Mouse (Mus musculus): Measurements from ENCODE around the gene Akap13.

GRCm38 (mm10) chr7:75755861-75756449, 300.6 kb downstream of the Akap13 start:
- TF ChIP-seq CTCF (IDR thresholded peaks at IDR 0.05) (no peak), EP300 (IDR thresholded peaks at IDR 0.05) (no peak)

Measured in lung, postnatal 0 days (tissue).